Mouse (Mus musculus) heart, postnatal 0 days (tissue): ENCODE measurements around the gene Itga1. TPM values are rescaled to one million over a fixed set of nuclear protein-coding genes. Genes with fewer than 3 reads are reported as not detected.

Experiments used
- ATAC-seq: fragments of 200-750 bp; cut with Nextera tagmentation; 2 replicates; pipeline ENCODE4 v1.8.0; 2017; ENCODE audit warnings: low read depth, moderate number of reproducible peaks, moderate library complexity; ENCODE audit not compliant: insufficient read depth
- DNase-seq: peaks from one replicate; pipeline ENCODE4 v3.0.0-alpha.2; 2016; ENCODE audit warnings: low spot score
- H3K27ac ChIP-seq: fragments of 300-500 bp; sonication (generic); 2 replicates; pipeline ENCODE4 v1.5.1; 2014; ENCODE audit warnings: low read depth, mild to moderate bottlenecking
- H3K27me3 ChIP-seq: fragments of 300-500 bp; sonication (generic); 2 replicates; pipeline ENCODE4 v1.6.1; 2014; ENCODE audit warnings: low read length, mixed read lengths; ENCODE audit not compliant: control insufficient read depth, insufficient read depth
- H3K36me3 ChIP-seq: fragments of 300-500 bp; sonication (generic); replicated peaks from 2 replicates; pipeline ENCODE4 v1.6.1; 2014; ENCODE audit warnings: low read length, mixed read lengths; ENCODE audit not compliant: control insufficient read depth, insufficient read depth
- H3K4me1 ChIP-seq: fragments of 300-500 bp; sonication (generic); 2 replicates; pipeline ENCODE4 v1.6.1; 2014; ENCODE audit warnings: antibody characterized with exemption; ENCODE audit not compliant: control insufficient read depth, insufficient read depth
- H3K4me2 ChIP-seq: fragments of 300-500 bp; sonication (generic); 2 replicates; pipeline ENCODE4 v1.6.1; 2014; ENCODE audit warnings: low read depth, mild to moderate bottlenecking, low read length, moderate library complexity
- H3K4me3 ChIP-seq: fragments of 300-500 bp; sonication (generic); 2 replicates; pipeline ENCODE4 v1.5.1; 2014; ENCODE audit warnings: low read depth, low read length
- H3K9ac ChIP-seq: fragments of 300-500 bp; sonication (generic); replicated peaks from 2 replicates; pipeline ENCODE4 v1.6.1; 2014; ENCODE audit warnings: low read depth, low read length, mixed read lengths
- H3K9me3 ChIP-seq: fragments of 300-500 bp; sonication (generic); replicated peaks from 2 replicates; pipeline ENCODE4 v1.6.1; 2016; ENCODE audit warnings: low read length; ENCODE audit not compliant: control insufficient read depth
- CTCF ChIP-seq: IDR thresholded peaks from 2 replicates; pipeline ENCODE4 v1.5.1; 2016; ENCODE audit warnings: antibody characterized with exemption, control low read depth, low read depth
- EP300 ChIP-seq: IDR thresholded peaks from 2 replicates; pipeline ENCODE4 v1.6.1; 2016; ENCODE audit warnings: antibody characterized with exemption, low read depth
- WGBS: fragments of 180-500 bp; shearing (Covaris S2); extraction: QIAGEN DNeasy Blood & Tissue Kit; methylation state at CpG from one replicate; pipeline ENCODE4 v1.1.7; 2014; 5-methylcytosine and 5-hydroxymethylcytosine counted together
- polyA plus RNA-seq: library from polyadenylated mRNA; unstranded; fragments of >200 nt; fragmentation: Nextera tagmentation; extraction: Ambion mirVana; gene quantifications from 2 replicates; pipeline ENCODE4 v1.2.1, GENCODE M21; 2015
- total RNA-seq: library from RNA; depleted of rRNA; stranded (reverse); fragments of >200 nt; gene quantifications from 2 replicates; pipeline ENCODE4 v1.2.3, GENCODE M21; 2014; ENCODE audit warnings: low replicate concordance

Gene Itga1
- total and polyA plus RNA-seq, 2 experiments from 2014 or later: 16.7 to 41.5 TPM

DNA sequence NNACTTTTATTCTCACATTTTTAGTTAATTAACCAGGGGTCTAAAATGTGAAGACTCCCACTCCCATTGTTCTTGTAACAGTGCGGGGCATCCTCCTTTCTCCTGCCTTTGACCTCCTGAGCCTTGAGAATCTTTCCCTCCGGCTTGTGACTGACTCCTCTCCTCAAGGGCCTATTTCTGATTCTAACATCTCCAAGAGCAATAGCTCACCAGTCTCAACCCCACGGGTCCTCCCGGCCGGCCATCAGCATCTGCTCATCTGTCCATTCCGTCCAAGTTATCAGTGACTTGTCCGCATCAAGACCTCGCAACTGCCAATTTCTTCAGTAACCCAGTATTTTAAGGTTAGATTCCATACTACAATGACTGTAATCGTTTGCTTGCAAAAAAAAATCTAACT lies 84.2 kb downstream of the Itga1 start:
- Histone ChIP-seq H3K4me2 (no peak overlapping the region), H3K4me1 (peaks cover 43% of the 10 kb centered on the region), H3K9ac (no peak overlapping the region), H3K27me3 (no peaks in the 10 kb centered on the region), H3K9me3 (no peaks in the 10 kb centered on the region), H3K27ac (peak overlapping the region; percentile 43), H3K36me3 (0 out of 2 replicates have a peak, but pooled peaks cover 3% of the 10 kb centered on the region), H3K4me3 (no peak overlapping the region)
- TF ChIP-seq CTCF (no peak), EP300 (no peak)
- ATAC-seq: no peak
- WGBS: 79% methylated on average over 9 of the region's 9 CpGs
- DNase-seq: no peak

DNA sequence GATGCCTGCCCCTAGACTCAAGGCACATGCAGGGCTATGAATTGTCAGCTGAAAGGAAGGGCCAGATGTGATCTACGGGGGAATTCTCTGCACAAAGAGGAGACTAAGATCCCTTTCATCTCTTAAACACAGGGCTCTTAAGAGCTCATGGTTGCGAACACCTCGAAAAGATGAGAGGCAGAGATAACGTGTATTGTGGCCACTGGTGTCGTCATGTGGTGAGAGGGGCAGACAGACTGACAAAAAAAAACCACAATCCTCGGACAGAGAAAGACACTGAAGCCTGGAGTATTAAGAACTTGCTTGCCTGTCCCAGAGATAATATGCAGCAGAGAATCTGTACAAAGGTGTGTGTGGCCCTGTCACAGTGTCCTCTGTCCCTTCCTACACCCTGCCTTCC lies 90.2 kb downstream of the Itga1 start:
- ATAC-seq (no peak), DNase-seq (no peak)
- H3K4me2 ChIP-seq: no peak overlapping the region
- WGBS: 52% methylated on average over 6 of the region's 6 CpGs
- no peak overlapping the region for H3K9ac ChIP-seq
- peaks cover 12% of the 10 kb centered on the region for H3K4me1 ChIP-seq
- no peak overlapping the region for H3K27ac ChIP-seq
- TF ChIP-seq EP300 (no peak), CTCF (no peak)
- no peaks in the 10 kb centered on the region for H3K9me3 ChIP-seq
- peaks cover 35% of the 10 kb centered on the region for H3K36me3 ChIP-seq
- H3K27me3 ChIP-seq: no peaks in the 10 kb centered on the region
- no peak overlapping the region for H3K4me3 ChIP-seq

DNA sequence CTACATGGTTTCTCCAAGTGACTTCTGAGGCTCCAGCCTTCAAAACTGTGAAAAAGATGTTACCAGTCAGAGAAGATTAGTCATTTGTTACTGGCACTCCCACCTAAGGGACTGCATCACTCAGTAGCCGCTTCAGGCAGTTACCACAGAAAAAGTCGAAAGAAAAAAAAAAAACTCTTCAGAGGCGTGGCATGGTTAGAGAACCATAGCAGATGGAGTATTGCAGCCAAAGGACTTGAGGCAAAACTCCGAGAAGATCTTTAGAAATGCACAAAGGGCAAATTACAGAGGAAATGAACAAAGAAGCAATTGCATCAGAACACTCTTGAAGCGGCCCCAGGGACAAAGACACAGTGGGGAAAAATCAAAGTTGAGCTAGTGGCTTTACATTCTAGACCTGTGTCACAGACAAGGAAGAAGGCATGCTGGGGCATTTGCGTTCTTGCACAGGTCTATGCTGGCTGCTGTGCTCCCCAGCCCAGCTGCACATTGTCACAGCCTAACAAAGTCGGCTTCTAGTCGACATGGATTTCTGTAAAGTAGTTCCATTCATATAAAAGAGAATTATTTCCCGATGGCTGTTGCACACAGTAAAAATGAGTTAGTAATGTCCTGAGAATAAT lies 95.4 kb downstream of the Itga1 start:
- DNase-seq: no peak
- TF ChIP-seq CTCF (no peak), EP300 (no peak)
- no peak overlapping the region for H3K9ac ChIP-seq
- 0 out of 2 replicates have a peak overlapping the region, but pooled peaks have one; percentile 62 for H3K27ac ChIP-seq
- WGBS: 55% methylated on average over 9 of the region's 9 CpGs
- no peaks in the 10 kb centered on the region for H3K27me3 ChIP-seq
- H3K4me1 ChIP-seq: peaks cover 35% of the 10 kb centered on the region
- no peak overlapping the region for H3K4me3 ChIP-seq
- H3K9me3 ChIP-seq: no peaks in the 10 kb centered on the region
- no peak overlapping the region for H3K4me2 ChIP-seq
- peaks cover 27% of the 10 kb centered on the region for H3K36me3 ChIP-seq
- ATAC-seq: no peak

DNA sequence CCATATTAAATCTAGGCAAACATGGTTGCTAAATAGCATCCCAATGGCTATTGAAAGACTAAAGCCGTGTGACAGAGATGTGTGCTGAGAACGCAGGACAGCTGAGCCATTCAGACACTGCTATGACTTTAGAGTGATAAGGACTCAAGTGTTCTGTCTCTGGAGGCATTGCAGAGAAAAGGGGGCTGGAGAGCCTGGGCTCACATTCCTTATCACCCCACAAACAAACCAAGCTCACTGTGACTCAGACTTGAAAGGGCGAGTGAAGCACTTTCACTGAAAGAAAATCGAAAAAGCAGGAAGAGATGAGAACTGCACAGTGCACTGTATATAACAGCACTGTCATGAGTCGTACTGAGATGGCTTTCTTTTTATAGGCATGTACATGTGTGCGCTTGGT lies 96.4 kb downstream of the Itga1 start:
- peaks cover 22% of the 10 kb centered on the region for H3K36me3 ChIP-seq
- TF ChIP-seq CTCF (no peak), EP300 (no peak)
- peaks cover 36% of the 10 kb centered on the region for H3K4me1 ChIP-seq
- ATAC-seq (no peak), DNase-seq (no peak)
- no peaks in the 10 kb centered on the region for H3K9me3 ChIP-seq
- H3K9ac ChIP-seq: no peak overlapping the region
- 15% methylated on average over 6 of the region's 6 CpGs for WGBS
- H3K27me3 ChIP-seq: no peaks in the 10 kb centered on the region
- no peak overlapping the region for H3K4me2 ChIP-seq
- no peak overlapping the region for H3K4me3 ChIP-seq
- H3K27ac ChIP-seq: peak overlapping the region; percentile 62

DNA sequence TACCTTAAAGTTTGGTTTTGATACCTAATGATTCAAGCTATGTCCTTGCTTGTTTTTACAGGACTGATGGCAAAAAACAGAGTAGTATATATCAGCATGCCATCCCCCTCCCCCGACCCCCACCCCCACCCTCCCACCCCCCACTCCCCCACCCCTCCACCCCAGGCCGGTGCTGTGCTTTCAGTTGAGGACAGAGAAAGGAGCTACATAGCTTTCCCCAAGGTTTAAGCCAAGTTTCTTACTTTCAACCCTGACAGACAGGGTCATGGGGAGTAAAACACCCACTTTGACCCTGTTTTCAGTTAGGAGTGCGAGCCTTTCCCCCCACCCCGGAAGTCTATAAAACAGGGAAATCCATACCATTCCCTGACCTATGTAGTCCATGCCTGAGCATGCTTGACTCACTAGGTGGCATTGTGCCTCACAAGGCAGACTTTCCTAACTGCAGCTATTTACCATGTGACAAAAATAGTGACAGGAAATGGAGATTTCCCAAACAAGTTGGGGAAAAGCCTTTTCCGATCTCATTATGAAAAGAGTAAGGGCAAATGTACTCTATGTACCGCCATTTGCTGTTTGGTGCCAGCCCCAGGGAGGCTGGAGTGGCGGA lies 98.2 kb downstream of the Itga1 start:
- Histone ChIP-seq H3K4me3 (no peak overlapping the region), H3K9ac (no peak overlapping the region), H3K9me3 (peaks cover 4% of the 10 kb centered on the region; the same call in 1 of the 2 replicates), H3K4me2 (peak overlapping the region; percentile 31; the same call in 1 of the 2 replicates), H3K27me3 (no peaks in the 10 kb centered on the region), H3K36me3 (peaks cover 20% of the 10 kb centered on the region), H3K4me1 (peaks cover 36% of the 10 kb centered on the region), H3K27ac (peak overlapping the region; percentile 61; the same call in 1 of the 2 replicates)
- 17% methylated on average over 7 of the region's 7 CpGs for whole genome bisulfite sequencing
- ATAC-seq (peak; percentile 62; the same call in 1 of the 2 replicates), DNase-seq (peak; percentile 38)
- no peak for TF ChIP-seq EP300
- peak; percentile 65 for TF ChIP-seq CTCF
